Mouse (Mus musculus): ENCODE results near the gene Tmem116. TPM values are rescaled to one million over a fixed set of nuclear protein-coding genes. Genes with fewer than 3 reads are reported as not detected.

Gene Tmem116
- total RNA-seq (2021), result 1 to 10 TPM; 2.9 to 5.6 TPM
- long read RNA-seq, experiment 1, partial matches to known transcripts, result 0 of 4 reads
- long read RNA-seq, experiment 1, other reads (novel, unspliced or antisense), result 4 of 4 reads
- long read RNA-seq, experiment 2, partial matches to known transcripts, result 1 of 12 reads
- long read RNA-seq, experiment 2, other reads (novel, unspliced or antisense), result 9 of 12 reads

DNA sequence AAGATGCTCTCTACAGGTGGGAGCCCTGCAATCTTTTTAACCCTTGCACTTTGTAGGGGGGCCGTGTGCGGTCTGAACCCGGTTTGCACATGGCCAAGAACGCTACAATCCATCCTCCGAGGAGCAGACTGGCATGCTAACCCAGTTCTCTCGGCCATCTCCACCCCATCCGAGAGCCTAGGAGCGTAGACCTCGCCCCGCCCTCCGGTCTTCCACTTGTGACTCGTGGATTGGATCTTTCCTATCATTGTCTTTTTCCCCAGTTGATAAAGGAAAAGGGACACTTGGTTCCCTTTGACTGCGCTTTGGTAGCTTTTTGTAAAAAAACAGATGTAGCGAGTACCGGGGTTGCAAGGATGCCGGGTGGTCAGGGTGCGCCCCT, at the start of gene Tmem116:
Tmem116 (plus strand) TSS at position 250 of the 382 bp plus-strand sequence.
- DNase-seq (ENCODE audit: low spot score in 2 of 2), result no peak

DNA sequence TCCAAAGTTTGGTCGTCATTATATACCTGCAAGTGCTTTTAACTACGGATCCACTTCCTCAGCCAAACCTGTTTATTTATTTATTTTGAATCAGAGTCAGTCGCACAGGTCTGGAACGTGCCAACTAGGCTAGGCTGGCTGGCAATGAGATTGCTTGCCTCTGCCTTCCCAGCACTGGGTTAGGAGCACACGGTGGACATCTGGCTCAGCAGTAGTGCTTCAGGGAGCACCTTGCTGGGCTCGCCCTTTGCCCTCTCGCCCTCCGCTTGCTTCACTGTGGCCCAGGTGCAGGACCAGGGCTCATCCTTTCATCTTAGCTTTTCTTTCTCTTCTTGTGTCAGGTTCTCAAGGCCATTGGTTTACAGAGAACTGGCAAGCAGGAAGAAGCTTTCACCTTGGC, 43.8 kb upstream of the Tmem116 start:
- DNase-seq (ENCODE audit: low spot score in 2 of 2), result no peak

DNA sequence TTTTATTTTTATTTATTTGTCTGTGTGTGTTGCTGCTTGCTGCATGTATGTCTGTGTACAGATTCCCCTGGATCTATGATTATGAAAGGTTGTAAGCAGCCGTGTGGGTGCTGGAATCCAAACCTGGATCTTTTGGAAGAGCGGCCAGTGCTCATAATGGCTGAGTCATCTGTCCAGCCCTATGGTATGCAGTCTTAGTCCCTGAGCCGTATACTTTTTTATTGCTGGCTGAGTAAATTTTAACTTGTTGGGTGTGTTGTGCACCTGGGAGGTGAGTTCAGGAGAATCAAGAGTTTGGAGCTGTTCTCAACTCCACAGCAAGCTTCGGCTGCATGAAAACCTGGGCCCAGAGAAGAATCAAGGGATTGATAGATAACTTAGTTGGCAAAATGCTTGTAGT, 40.7 kb upstream of the Tmem116 start:
- no peak for DNase-seq (ENCODE audit: low spot score in 2 of 2)

DNA sequence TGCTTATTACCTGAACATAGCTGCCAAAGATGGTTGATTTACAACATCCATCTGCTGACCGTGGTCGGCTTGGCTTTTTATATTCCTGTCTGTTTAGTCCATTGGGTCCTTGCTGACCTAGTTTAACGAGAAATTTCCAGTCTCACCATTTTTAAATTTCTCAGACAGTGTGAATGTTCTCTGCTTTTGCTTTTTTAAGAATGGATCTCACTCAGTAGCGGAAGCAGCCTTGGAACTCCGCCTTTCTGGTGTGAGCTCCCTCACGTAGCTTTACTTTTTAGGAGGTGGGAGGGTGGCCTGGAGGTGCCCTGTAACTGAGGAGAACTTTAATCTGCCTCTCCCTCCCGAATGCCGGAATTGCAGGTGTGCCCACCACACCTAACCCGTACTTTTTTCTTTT, 31.0 kb upstream of the Tmem116 start:
- no peak for DNase-seq (ENCODE audit: low spot score in 2 of 2)

DNA sequence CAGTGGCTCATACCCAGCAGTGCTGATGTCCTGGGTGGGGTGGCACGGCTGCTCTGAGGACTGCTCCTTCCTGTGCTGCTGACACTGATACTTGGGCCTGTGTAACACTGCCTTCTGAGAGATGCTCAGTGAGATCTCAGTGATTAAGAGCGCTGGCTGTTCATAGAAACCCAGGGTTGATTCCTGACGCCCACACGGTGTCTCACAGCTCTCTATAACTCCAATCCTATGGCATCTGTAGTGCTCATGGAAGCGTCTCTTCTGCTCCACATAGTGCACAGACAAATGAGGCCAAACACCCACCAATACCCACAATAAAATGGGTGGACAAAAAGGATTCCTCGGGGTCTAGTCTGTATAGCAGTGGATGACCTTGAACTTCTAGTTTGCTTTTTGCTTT, 28.9 kb upstream of the Tmem116 start:
- no peak for DNase-seq (ENCODE audit: low spot score in 2 of 2)

DNA sequence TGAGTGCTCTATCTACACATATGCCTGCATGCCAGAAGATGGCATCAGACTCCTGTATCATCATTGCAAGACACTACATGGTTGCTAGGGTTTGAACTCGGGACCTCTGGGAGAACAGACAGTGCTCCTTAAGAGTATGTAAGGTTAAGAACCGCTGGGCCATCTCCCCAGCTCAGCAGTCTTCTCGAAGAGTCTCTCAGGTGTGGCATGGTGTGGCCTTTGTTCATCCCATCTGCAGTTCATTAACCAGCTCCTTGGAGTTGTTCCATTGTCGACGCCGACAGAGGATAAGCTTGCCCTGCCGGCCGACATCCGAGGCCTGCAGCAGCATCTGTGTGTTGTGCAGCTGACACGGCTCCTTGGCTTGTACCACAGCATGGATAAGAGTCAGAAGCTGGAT, 28.4 kb upstream of the Tmem116 start:
- no peak for DNase-seq (ENCODE audit: low spot score in 2 of 2)

DNA sequence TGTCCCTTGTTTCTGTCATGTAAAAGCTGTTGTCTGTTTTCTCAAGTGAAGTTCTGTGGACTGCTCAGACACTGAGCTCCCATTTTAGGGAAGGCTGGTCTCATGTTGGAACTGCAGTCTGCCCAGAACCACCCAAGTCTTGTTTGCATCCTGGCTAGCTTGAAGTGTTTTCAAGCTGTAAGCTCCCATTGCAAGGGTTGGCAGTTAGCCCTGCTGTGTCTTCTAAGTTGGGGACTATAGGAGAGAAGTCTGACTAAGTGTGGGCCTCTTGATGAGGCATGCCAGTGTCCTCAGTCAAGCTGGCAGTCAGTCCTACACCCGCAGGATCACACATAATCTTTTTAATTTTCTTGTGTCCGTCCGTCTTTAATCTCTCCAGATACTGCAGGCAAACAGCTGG, 22.7 kb upstream of the Tmem116 start:
- DNase-seq (ENCODE audit: low spot score in 2 of 2), result no peak

DNA sequence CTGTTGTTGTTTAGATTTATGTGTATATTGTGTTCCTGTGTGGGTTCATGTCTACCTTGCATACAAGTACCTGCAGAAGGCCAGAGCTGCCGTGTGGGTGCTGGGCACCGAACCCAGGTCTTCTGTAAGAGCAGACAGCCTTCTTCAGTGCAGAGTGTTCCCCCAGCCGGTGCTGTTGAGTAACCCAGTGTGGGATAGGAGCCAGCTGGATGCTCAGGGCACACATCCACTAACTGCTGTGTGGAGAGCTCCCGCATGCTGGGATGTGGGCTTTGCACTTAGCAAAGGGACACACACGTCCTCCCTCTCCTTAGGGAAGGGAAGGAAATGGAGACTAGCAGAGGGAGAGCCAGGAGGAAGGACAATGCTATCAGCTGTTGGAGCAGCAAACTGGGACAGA, 13.6 kb upstream of the Tmem116 start:
- no peak for DNase-seq (ENCODE audit: low spot score in 2 of 2)

DNA sequence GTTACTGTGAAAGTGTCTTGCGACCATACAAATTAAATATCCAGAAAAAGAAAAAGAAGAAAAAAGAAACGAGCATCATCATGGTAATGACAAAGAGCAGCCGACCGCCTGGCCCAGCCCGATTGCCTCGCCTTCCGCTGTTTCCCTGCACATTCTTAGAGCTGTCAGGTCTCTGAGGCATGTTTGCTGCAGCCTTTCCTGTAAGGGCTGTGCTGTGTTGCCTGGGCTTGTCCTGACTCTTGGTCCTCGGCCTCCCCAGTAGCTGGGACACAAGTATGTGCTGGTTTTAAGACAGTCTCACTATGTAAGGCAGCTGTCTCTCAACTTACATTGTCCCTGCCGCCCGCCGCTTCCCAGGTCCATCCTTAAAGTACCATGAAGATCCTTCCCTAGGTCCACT, 12.9 kb upstream of the Tmem116 start:
- DNase-seq (ENCODE audit: low spot score in 2 of 2), result no peak

DNA sequence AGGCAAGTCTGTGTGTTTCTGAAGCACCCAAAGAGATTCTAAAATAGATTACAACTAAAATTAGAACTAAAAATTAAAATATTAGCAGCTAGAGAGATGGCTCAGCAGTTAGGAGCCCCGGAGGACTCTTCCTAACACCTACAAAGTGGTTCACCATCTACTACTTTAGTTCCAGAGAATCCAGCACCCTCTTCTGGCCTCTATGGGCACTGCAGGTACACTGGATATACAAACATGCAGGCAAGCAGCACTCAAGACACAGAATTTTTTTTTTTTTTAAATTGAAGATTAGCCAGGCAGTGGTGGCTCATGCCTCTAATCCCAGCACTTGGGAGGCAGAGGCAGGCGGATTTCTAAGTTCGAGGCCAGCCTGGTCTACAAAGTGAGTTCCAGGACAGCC, 8.1 kb upstream of the Tmem116 start:
- DNase-seq (ENCODE audit: low spot score in 2 of 2), result no peak

DNA sequence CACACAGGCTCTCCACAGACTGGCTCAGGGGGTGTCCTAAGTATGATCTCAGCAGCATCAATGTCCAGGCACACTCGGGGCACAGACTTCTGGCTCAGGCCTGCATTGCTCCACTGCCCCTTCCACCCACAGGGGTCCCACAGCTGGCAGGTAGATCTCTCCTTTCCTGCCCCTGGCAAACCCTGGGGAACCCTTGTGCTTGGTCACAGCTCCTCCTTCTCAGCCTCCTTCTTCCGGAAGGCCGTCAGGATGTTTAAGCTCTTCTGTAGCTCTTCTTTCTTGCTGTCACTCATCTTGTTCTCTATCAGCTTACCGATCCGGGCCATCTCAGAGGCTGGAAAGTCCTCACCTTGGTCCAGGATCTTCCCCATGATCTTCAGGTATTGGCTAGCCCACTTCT, 6.8 kb upstream of the Tmem116 start:
- DNase-seq (ENCODE audit: low spot score in 2 of 2), result no peak

DNA sequence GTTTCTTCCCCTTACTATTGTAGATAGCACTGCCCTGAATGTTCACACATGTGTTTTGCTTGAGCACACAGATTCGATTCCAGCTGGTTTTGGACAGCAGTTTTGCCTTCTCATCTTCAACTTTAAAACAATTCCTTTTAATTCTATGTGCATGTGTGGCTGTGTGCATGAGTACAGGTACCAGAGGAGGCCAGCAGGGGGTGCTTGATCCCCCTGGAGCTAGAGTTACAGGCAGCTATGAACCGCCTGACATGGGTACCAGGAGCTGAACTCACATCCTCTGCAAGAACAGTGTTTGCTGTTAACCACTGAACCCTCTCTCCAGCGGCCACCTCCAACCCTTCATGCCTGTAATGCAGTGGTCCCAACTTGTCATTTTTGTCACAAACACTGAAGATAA, 3.2 kb upstream of the Tmem116 start:
- DNase-seq (ENCODE audit: low spot score in 2 of 2), result no peak

DNA sequence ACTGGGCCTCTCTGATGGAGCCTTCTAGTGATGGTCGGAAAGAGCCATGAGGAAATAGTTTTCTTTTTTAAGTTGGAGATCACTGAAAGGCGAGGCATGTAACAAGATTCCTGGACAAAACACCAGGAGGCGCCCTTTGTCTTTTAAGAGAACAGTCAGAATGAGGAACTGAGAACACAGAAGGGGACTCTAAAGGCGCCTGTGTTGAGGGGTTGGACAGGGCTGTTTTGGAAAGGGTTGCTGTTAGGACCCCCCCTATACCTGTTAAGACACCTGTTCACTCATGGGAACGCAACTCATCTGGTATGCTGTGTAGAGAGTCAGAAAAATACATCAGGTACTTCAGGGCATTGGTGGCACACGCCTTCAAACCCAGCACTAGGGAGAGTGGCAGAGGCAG, 1.7 kb upstream of the Tmem116 start:
- peak in 1 of 2 experiments; percentile 42 for DNase-seq (ENCODE audit: low spot score in 2 of 2)

DNA sequence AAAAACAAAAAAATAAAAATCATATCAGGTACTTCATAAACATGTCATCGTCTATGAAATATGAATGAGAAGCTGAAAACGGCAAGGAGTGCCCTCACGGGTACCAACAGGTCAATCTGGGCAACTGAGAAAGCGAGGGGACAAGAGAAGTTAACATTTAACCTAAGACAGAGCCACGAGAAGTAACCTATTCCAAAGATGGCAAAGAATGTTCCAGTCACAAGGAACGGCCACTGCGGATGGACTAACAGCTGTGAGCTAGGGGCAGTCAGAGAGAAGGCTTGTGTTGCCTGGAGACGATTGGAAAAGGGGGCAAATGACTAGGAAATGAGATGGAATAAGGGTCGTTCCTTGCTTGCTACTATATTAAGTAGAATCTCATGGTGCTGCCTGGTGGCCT, 1.2 kb upstream of the Tmem116 start:
- no peak for DNase-seq (ENCODE audit: low spot score in 2 of 2)

DNA sequence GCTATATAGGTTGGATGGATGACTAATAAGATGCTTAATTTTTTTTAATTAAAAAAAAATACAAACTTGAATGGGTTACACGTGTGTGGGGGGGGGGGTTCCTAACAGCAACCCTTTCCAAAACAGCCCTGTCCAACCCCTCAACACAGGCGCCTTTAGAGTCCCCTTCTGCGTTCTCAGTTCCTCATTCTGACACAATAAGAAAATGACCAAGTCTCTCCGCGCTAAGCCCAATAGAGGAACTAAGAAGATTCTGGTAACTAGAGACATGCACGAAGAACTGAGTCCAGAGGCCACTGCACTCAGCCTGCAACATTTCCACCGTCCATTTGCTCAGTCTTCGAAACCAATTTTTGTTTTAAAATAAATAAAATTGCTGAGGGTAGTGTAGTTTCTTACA, 490 bp upstream of the Tmem116 start:
- DNase-seq (ENCODE audit: low spot score in 2 of 2), result no peak

DNA sequence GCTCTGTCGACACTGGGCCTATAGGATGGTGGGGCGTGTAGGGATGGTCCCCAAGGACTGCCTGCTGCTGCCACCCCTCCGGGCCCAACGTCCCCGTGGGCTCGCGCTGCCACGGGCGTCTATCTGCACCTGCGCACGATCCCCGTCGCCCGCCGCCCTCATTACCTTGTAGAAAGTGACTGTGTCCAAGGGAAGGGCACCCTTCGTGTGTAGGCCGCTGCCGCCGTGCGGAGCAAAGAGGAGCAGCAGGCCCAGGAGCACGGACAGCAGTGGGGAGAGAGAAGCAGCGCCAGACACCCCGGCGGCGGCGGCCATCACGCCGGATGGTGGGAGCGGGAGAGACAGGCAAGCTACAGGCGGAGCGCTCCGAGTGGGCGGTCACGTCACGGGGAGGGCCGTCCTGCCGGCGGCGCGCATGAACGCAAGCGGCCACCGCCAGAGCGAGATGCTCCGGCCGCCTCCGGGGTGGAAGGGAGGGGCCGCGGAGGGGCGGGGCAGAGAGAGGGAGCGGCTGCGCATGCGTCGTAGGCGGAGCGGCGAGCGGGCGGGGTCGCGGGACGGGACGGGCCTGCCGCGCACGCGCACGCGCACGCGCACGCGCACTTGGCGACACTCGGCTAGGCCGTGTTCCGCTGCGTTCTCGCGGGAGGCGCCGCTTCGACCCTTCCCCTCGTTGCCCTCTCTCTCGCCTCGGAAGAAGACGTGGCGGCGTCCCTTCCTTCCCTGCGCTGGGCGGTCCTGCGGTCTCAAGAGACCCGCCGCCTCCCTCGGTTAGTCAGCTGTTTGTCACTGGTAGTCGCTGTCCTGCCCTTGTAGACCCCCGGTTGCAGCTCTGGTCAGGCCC, 555 bp downstream of the Tmem116 start, which contains the start of gene Erp29:
Erp29 (minus strand) TSS at position 481 of the 844 bp plus-strand sequence.
- DNase-seq (ENCODE audit: low spot score in 2 of 2), result peak; percentile 98

DNA sequence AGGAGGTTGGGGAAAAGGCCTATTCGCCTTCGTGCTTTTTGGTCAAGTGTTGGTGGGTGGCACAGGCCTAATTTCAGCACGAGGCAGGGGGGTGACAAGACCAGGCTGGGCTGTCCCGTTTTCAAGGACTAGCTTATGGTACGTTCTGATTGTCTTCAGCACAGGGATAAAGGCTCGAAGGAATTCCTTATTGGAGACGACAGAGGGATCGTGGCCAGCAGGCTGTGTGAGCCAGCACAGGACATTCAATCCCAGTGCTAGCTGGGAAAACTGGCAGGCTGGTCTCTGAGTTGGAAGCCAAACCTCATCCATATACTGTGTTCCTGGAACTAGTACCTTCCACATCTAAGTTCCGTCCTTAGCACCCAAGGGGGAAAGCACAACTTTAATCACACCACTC, 1.2 kb downstream of the Tmem116 start:
- DNase-seq (ENCODE audit: low spot score in 2 of 2), result no peak

DNA sequence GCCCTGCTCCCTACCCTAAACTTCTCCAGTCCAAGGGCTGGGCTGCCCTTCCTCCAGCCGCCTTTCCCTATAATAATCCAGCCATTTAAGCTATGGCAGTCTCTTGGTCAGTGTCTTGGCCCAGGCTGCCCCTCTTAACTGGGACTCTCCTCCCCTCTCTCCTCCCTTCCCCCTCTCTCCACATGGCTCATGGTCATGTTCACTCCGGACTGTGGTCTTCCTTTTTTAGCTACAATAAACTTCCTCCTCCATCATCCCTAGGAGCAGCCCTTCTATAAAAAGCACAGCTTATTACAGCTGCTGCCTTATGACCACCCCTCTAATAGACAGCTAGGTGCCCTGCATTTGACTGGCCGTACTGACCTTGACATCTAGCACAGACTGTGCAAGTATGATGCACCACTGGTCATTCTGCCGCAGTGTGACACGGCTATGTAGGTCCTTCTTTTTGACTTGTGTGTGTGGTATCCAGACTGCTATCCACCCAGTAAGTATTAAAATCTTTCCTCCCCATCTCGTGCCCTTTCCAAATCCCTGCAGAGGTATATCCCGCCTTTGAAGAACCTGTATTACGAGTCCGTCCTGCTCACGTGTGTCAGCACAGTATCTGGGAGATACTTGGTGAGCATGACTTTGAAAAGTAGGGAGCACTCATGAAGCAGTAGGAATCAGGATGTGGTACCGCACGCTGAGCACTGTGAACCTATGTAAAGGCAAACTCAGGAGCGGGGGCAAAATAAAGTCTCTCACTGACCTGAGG, 2.2 kb downstream of the Tmem116 start:
- DNase-seq (ENCODE audit: low spot score in 2 of 2), result no peak

DNA sequence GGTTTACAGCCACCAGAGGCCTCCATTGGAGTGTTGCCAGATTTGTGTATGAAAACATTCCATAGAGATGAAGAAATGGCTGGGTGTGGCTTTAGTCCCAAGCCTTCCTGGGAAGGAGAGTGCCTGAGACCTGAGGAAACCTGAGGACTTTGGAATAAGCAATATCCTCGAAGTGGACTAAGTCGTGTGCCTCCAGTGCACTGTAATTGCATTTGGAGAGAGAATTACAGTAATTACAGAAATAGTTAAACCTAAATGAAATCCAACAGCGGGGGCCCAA, 2.8 kb downstream of the Tmem116 start:
- no peak for DNase-seq (ENCODE audit: low spot score in 2 of 2)

DNA sequence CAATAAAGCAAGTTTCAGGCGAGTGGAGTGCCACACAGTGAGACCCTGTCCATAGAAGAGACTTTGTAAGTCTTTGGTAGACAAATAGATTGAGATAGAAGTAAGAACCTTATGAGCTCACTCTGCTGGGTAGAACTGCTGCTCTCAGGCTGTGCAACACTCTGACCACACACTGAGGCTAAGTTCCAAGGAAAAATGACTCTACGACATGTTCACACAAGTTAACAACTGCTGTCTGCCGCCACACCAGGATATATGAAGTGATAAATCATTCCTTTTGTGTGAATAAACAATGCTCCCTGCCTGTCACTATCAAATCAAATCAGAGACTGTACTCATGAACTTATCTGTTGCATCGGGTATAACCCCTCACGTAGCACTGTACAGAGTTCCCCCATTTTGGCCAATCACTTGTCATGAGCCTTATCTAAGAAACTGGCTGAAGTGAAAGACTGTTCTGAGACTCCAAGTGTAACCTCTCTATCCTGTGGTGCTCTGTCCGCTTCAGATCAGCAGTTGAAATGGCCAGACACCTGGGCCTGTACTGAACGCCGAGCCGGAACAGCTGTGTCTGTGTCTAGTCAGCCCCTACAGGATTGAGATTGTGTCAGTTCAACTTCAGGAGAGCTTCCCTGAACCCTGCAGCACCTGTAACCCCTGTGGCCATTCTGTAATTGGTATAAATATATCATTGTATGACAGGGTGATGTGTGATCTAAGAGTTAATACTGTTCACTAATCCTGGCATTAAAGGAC, 4.0 kb downstream of the Tmem116 start:
- no peak for DNase-seq (ENCODE audit: low spot score in 2 of 2)

DNA sequence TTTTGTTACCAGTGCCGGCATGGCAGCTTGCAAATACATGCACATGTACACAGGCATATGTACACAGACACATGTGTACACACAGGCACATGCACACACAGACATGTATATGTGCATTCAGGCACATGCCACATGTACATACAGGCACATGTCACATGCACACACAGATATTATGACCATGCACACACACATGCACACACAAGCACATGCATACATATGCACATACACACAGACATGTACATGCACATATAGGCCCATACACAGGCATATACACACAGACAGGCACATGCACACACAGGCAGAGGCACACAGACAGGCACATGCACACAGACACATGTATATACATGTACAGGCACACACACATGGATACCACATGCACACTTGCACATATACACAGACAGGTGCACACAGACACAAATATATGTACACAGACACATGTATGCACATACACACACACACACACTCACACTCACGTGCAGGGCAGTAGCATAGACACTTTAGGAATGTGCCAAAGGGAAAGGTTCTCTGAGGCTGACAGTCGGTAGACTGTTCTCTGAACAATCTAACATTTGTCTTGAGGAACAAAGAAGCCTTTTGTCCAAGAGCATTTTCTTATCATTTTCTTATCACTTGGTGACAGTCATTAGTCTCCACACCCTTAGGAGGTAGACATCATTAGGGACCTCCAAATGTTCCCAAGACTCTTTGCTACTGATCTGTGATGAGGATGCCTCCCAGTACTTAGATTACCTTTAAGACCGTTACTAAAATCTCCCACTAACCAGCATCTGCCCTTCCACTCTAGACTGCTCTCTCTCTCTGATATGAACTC, 9.9 kb downstream of the Tmem116 start:
- no peak for DNase-seq (ENCODE audit: low spot score in 2 of 2)

Data from adrenal gland, postnatal 4 days (tissue).